Mouse (Mus musculus) olfactory bulb, adult 2 months (tissue): Measurements from ENCODE around the gene Esyt3.

Experiments
- CTCF ChIP-seq: fragments of 200-500 bp; IDR thresholded peaks from 2 replicates; pipeline ENCODE4 v1.5.1; 2012; ENCODE audit warnings: low read depth, mild to moderate bottlenecking, low read length, moderate library complexity; ENCODE audit not compliant: insufficient read depth
- POLR2A ChIP-seq: fragments of 200-500 bp; IDR thresholded peaks from 2 replicates; pipeline ENCODE4 v1.6.1; 2012; ENCODE audit warnings: mild to moderate bottlenecking, low read depth, low read length, moderate library complexity; ENCODE audit not compliant: insufficient read depth

GRCm38 (mm10) chr9:99397056-99397815, 38.9 kb upstream of the Esyt3 start:
- TF ChIP-seq CTCF (no peak), POLR2A (no peak)
